Mouse (Mus musculus) adrenal gland, adult 10 weeks (tissue): ENCODE measurements around the gene Olfr826. TPM values are rescaled to one million over a fixed set of nuclear protein-coding genes. Genes with fewer than 3 reads are reported as not detected.

Experiments
- polyA plus RNA-seq: library from polyadenylated mRNA; stranded (reverse); fragments of 350-450 nt; fragmentation: Illumina TruSeq; extraction: RNeasy Lipid Tissue Mini Kit (QIAGEN cat#74804); gene quantifications from one replicate; pipeline ENCODE4 v1.2.3, GENCODE M21; 2014; ENCODE audit warnings: low read depth, low replicate concordance

Gene Olfr826
- polyA plus RNA-seq = not detected

GRCm38 (mm10) chr10:130184086-130184485, at the start of gene Olfr826:
Gene Olfr826 (minus strand): TSS chr10:130184186.

DNA sequence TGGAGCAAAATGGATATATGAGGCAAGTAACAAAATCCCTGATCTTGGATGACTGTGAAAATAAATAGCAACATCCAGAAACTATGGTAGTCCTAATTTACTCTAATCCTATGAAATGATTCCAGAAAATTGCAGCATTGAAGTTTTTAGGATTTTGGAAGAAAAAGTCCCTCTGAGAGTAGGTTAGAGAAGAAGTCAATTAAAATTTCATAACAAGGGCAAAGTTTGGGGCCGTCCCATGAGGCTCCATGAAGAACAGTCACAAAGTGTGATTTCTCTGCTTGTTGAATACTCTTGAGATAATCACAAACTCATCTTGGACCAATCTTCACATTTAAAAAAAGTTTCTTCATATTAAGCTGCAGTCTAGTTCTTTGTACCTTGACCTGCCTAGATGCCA, 30.3 kb upstream of the Olfr826 start, which contains the start of gene Olfr827:
Olfr827 (minus strand) TSS at position 101 of the 400 bp plus-strand sequence.

DNA sequence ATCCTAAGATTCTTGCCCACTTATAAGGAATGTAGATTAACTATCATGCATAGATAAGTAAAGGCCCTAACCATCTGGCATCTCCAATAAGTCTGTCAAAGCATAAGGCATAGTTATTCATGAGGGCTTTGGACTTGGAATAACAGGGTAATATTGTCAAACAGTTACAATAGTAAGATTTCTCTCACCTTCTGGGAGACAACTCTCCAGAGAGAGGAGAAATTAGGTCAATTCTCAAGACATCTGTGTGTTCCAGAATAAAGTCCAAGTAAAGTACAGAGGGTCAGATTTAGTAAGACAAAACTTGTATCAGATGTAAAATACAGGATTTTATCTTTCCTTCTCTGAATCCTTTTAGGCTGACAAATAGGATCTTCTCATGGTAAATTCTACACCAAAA, 17.3 kb downstream of the Olfr826 start, which contains the start of gene Olfr825:
Olfr825 (minus strand) TSS at position 101 of the 400 bp plus-strand sequence.

GRCm38 (mm10) chr10:130129900-130130299, 54.1 kb downstream of the Olfr826 start, which contains the start of gene Olfr824:
Gene Olfr824 (minus strand): TSS chr10:130130000.

Other genes starting within 250 kb of the Olfr826 start
- gene Olfr818, start 235.1 kb downstream of the Olfr826 start, polyA plus RNA-seq = not detected
- not detected for gene Olfr819, start 216.9 kb downstream of the Olfr826 start, polyA plus RNA-seq
- gene Olfr247, start 208.0 kb downstream of the Olfr826 start, polyA plus RNA-seq = not detected
- gene Gm10310, start 199.1 kb downstream of the Olfr826 start, polyA plus RNA-seq = not detected
- gene Olfr820, start 171.6 kb downstream of the Olfr826 start, polyA plus RNA-seq = not detected
- not detected for gene Olfr821, start 153.8 kb downstream of the Olfr826 start, polyA plus RNA-seq
- not detected for gene Olfr822, start 113.0 kb downstream of the Olfr826 start, polyA plus RNA-seq
- not detected for gene Olfr823, start 68.8 kb downstream of the Olfr826 start, polyA plus RNA-seq
- not detected for gene Olfr824, start 54.2 kb downstream of the Olfr826 start, polyA plus RNA-seq
- gene Olfr825, start 17.4 kb downstream of the Olfr826 start, polyA plus RNA-seq = not detected
- not detected for gene Olfr827, start 30.2 kb upstream of the Olfr826 start, polyA plus RNA-seq
- gene Neurod4, start 96.1 kb upstream of the Olfr826 start, polyA plus RNA-seq = 3.9 TPM
- not detected for gene Tespa1, start 138.7 kb upstream of the Olfr826 start, polyA plus RNA-seq
- gene Vmn2r84, start 210.1 kb upstream of the Olfr826 start, polyA plus RNA-seq = not detected
- not detected for gene Vmn2r85, start 245.5 kb upstream of the Olfr826 start, polyA plus RNA-seq